Mouse (Mus musculus): ENCODE measurements around the gene Rhbg. TPM values are rescaled to one million over a fixed set of nuclear protein-coding genes. Genes with fewer than 3 reads are reported as not detected.
A peak's percentile ranks its signal among the peaks of the same experiment; 100 is the strongest.

Rhbg gene
- polyA plus RNA-seq, 1 experiment from 2014 or later: 0.48 TPM

DNA sequence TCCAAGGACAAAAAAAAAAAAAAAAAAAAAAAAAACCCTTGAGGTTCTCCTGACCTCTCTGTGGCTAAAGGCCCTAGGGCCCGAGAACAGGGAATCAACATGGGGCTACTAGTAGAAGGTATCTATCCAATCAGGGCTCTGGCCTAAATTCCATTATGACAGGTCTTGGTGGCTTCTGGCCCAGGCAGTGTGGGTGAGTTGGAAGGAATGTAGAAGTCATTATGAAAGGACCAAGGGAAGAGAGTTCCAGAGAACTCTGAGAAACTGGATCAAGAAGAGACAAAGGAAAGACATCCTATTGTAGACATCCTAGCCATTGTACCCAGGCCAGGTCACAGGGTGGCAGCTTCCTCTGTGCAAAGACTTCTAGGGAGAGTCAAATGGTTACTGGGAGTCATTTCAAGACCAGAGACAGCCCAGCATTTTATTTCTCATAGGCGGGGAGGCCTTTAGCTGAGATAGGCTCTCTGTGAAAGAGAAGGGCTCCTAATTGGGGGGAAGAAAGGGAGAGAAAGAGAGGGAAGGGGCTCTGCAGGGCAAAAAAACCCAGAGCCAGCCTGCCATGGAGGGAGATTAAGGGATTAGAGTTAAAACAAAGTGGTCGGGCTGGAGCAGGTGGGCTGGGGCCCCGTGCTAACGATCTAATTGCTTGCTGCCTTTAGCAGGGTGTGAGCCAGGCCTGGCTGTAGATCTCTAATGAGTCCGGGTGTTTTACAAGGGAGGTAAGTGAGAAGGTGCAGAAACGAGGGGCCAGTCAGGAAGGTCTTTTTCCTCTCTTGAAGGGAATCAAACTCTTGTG, 21.5 kb downstream of the Rhbg start:
- H3K27me3 ChIP-seq (ENCODE audit: control insufficient read depth, insufficient read depth, low read length): no peaks in the 10 kb centered on the region
- DNase-seq (ENCODE audit: low spot score) (no peak), ATAC-seq (ENCODE audit: low FRiP score) (no peak)
- no peak overlapping the region for H3K9ac ChIP-seq
- peak overlapping the region; percentile 93 for H3K27ac ChIP-seq
- H3K4me2 ChIP-seq (replicated peaks): no peak overlapping the region
- H3K36me3 ChIP-seq (replicated peaks; ENCODE audit: control insufficient read depth, insufficient read depth): peaks cover 26% of the 10 kb centered on the region
- peaks cover 64% of the 10 kb centered on the region for H3K4me1 ChIP-seq (replicated peaks; ENCODE audit: control insufficient read depth, insufficient read depth, low read length)
- no peaks in the 10 kb centered on the region for H3K9me3 ChIP-seq (ENCODE audit: control insufficient read depth, low read length)
- H3K4me3 ChIP-seq (replicated peaks; ENCODE audit: low read length): no peak overlapping the region
- WGBS: 23% methylated on average over 7 of the region's 7 CpGs

DNA sequence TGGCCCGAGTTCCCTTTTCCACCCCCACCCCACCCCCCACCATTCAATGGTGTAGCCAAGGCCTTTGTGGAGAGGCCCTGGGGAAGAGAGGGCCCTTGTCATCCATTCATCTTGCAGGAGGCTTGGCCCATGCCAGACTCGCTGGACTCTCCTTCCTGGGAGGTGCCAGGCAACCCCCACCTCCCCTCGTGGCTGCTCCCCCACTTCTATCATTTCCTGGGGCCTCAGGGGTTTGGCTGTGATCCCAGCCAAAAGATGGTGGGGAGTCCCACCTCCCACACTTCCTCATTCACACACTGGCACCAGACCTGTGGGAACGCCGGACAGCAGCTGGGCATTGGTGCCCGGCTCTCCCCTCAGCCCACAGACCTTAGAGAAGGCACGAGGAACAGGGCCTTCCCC, 22.2 kb downstream of the Rhbg start:
- ATAC-seq (ENCODE audit: low FRiP score): peak; percentile 78
- Histone ChIP-seq H3K27ac (peak overlapping the region; percentile 93), H3K4me3 (replicated peaks; ENCODE audit: low read length) (no peak overlapping the region), H3K9ac (0 out of 2 replicates have a peak overlapping the region, but pooled peaks have one; percentile 13), H3K4me2 (replicated peaks) (no peak overlapping the region), H3K9me3 (ENCODE audit: control insufficient read depth, low read length) (no peaks in the 10 kb centered on the region), H3K4me1 (replicated peaks; ENCODE audit: control insufficient read depth, insufficient read depth, low read length) (peaks cover 64% of the 10 kb centered on the region), H3K27me3 (ENCODE audit: control insufficient read depth, insufficient read depth, low read length) (no peaks in the 10 kb centered on the region), H3K36me3 (replicated peaks; ENCODE audit: control insufficient read depth, insufficient read depth) (peaks cover 33% of the 10 kb centered on the region)
- peak; percentile 70 for DNase-seq (ENCODE audit: low spot score)
- 24% methylated on average over 7 of the region's 7 CpGs for WGBS

DNA sequence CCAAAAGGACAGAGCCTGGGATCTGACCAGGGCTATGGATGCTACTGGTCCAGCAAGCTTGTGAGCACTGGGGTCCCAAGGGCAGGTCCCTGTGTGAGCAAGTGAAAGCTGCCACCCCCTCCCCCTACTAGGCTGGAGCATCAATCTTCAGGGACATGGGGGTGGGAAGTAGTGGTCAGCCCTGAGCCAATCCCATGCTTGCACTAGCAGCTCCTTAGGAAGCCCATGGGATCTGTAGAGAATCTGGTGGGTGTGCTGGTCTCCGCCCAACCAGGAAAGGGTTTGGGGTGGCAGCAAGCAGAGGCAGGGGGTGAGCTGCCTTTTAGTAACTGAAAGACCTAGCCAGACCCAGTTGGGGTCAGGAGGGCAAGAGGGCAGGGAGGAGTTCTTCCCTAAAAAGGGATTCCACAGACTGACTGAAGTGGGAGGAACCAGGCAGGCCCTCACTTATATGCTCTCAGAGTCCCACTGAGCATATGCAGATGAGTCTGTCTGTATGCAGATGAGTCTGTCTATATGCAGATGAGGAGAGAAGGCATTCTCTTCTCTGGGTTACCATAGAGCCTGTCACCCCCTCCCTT, 23.4 kb downstream of the Rhbg start:
- Histone ChIP-seq H3K36me3 (replicated peaks; ENCODE audit: control insufficient read depth, insufficient read depth) (peaks cover 43% of the 10 kb centered on the region), H3K9ac (0 out of 2 replicates have a peak overlapping the region, but pooled peaks have one; percentile 31), H3K27me3 (ENCODE audit: control insufficient read depth, insufficient read depth, low read length) (no peaks in the 10 kb centered on the region), H3K4me1 (replicated peaks; ENCODE audit: control insufficient read depth, insufficient read depth, low read length) (peaks cover 63% of the 10 kb centered on the region), H3K9me3 (ENCODE audit: control insufficient read depth, low read length) (no peaks in the 10 kb centered on the region), H3K27ac (peak overlapping the region; percentile 93), H3K4me3 (replicated peaks; ENCODE audit: low read length) (no peak overlapping the region), H3K4me2 (replicated peaks) (no peak overlapping the region)
- ATAC-seq (ENCODE audit: low FRiP score) (peak; percentile 77), DNase-seq (ENCODE audit: low spot score) (peak; percentile 68)
- 14% methylated on average over 1 of the region's 1 CpGs for WGBS

DNA sequence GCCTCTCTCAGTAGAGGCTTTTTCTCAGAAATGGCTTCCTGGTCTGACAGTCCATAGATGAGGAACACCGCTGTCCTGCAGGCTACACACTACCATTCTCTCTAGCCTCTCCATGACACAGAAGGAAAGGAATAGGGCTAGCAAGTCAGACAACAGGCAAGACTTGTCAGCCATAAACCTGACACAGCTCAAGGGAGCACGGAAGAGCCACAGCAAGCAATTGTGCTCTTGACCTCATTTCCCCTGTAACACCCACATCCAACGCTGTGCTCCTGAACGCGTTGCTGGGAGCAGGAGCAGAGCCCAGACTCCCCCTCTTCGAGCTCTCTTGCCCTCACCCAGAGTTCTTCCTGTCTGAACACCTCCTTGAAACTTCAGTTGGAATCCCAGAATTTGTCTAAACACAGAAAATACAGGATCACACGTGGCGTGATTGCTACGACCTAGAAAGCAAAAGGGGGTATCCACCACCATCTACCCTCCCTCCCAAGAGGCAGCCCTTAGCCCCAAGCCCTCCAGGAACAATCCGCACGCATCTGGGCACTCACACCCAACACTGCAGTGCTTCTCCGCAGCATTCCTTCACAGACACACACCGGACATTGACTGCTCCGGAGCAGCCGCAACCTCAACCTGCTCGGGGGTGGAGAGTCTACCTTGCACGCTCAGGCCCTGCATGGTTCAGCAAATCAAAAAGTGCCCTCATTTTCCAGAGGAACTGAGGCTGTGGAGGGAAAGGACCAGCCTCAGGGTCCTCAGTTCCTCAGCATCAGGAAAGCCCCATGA, 24.1 kb downstream of the Rhbg start:
- WGBS: 24% methylated on average over 17 of the region's 17 CpGs
- no peaks in the 10 kb centered on the region for H3K27me3 ChIP-seq (ENCODE audit: control insufficient read depth, insufficient read depth, low read length)
- no peak for ATAC-seq (ENCODE audit: low FRiP score)

DNA sequence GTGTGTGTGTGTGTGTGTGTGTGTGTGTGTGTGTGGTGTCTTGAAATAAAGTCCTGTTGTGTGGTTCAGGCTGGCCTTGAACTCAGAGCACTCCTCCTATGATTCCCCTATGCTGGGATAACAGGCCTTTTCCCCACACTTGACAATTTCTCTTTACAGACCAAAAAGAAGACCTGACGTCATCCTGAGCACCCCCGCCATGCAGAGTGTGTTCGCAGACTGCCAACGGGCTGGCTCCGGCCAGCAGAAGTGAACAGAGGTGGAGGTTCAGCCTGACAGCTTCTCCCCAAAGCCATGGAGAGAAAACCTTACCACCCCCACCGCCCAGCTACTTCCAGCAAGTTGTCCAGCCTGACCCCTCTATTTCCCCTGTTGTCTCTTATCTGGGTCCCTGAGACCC, 25.0 kb downstream of the Rhbg start:
- peaks cover 60% of the 10 kb centered on the region for H3K36me3 ChIP-seq (replicated peaks; ENCODE audit: control insufficient read depth, insufficient read depth)
- WGBS: 45% methylated on average over 6 of the region's 6 CpGs
- no peaks in the 10 kb centered on the region for H3K27me3 ChIP-seq (ENCODE audit: control insufficient read depth, insufficient read depth, low read length)
- no peak overlapping the region for H3K9ac ChIP-seq
- no peaks in the 10 kb centered on the region for H3K9me3 ChIP-seq (ENCODE audit: control insufficient read depth, low read length)
- ATAC-seq (ENCODE audit: low FRiP score): no peak
- peaks cover 79% of the 10 kb centered on the region for H3K4me1 ChIP-seq (replicated peaks; ENCODE audit: control insufficient read depth, insufficient read depth, low read length)
- H3K4me2 ChIP-seq (replicated peaks): no peak overlapping the region
- H3K27ac ChIP-seq: peak overlapping the region; percentile 93
- DNase-seq (ENCODE audit: low spot score): peak; percentile 30
- H3K4me3 ChIP-seq (replicated peaks; ENCODE audit: low read length): no peak overlapping the region

More for the DNA sequence above, 24.1 kb downstream of the Rhbg start:
- H3K27ac ChIP-seq: peak overlapping the region; percentile 93
- H3K4me2 ChIP-seq (replicated peaks): peak overlapping the region; percentile 9; the same call in 1 of the 2 replicates
- H3K4me1 ChIP-seq (replicated peaks; ENCODE audit: control insufficient read depth, insufficient read depth, low read length): peaks cover 70% of the 10 kb centered on the region
- H3K4me3 ChIP-seq (replicated peaks; ENCODE audit: low read length): no peak overlapping the region
- peak; percentile 40 for DNase-seq (ENCODE audit: low spot score)
- peaks cover 50% of the 10 kb centered on the region for H3K36me3 ChIP-seq (replicated peaks; ENCODE audit: control insufficient read depth, insufficient read depth)
- H3K9ac ChIP-seq: 0 out of 2 replicates have a peak overlapping the region, but pooled peaks have one; percentile 17
- H3K9me3 ChIP-seq (ENCODE audit: control insufficient read depth, low read length): no peaks in the 10 kb centered on the region

DNA sequence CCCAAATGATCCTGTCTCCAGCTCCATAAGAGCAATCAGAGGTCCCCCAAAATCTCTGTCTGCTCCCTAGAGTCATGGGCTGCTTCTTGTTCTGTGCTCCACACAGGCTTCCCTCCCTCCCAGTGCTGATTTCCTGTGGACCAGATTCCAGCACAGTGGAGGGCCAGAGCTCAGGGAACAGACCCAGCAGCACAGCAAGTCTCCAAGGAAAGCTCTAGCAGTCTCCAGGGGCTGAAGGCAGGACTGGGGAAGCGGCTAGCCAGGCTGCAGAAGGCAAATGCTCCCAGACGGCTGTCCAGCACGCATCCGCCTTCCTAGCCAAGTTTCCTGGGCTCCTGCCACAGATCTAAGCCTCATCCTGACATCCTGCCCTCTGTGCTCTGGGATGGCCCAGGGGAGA, 25.6 kb downstream of the Rhbg start:
- Histone ChIP-seq H3K9ac (peak overlapping the region; percentile 44), H3K9me3 (ENCODE audit: control insufficient read depth, low read length) (no peaks in the 10 kb centered on the region), H3K4me1 (replicated peaks; ENCODE audit: control insufficient read depth, insufficient read depth, low read length) (peaks cover 83% of the 10 kb centered on the region), H3K36me3 (replicated peaks; ENCODE audit: control insufficient read depth, insufficient read depth) (peaks cover 66% of the 10 kb centered on the region), H3K27me3 (ENCODE audit: control insufficient read depth, insufficient read depth, low read length) (no peaks in the 10 kb centered on the region), H3K27ac (peak overlapping the region; percentile 93), H3K4me3 (replicated peaks; ENCODE audit: low read length) (no peak overlapping the region), H3K4me2 (replicated peaks) (no peak overlapping the region)
- no peak for ATAC-seq (ENCODE audit: low FRiP score)
- DNase-seq (ENCODE audit: low spot score): no peak
- WGBS: 41% methylated on average over 4 of the region's 4 CpGs

DNA sequence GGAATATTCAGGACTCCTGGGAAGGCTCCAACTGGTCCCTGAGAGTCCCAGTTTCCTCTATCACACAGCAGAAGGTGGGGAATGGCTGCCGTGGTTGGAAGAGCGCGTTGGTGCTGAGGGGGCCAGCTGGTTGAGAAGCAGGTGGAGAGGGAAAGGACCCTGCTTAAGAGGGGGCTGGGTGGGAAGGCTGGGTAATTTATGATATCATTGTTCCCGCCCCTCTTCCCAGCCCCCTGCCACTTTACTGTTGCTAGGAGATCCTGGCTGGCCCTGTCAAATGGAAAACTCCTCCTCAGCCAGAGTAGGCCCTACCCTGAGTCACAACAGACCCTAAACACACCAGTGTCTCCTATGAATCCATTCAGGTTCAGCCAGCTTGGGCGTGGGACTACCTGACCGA, 26.5 kb downstream of the Rhbg start:
- ATAC-seq (ENCODE audit: low FRiP score) (no peak), DNase-seq (ENCODE audit: low spot score) (peak; percentile 67)
- H3K27me3 ChIP-seq (ENCODE audit: control insufficient read depth, insufficient read depth, low read length): no peaks in the 10 kb centered on the region
- peak overlapping the region; percentile 20; the same call in 1 of the 2 replicates for H3K4me2 ChIP-seq (replicated peaks)
- peaks cover 89% of the 10 kb centered on the region for H3K4me1 ChIP-seq (replicated peaks; ENCODE audit: control insufficient read depth, insufficient read depth, low read length)
- WGBS: 18% methylated on average over 6 of the region's 6 CpGs
- H3K36me3 ChIP-seq (replicated peaks; ENCODE audit: control insufficient read depth, insufficient read depth): peaks cover 75% of the 10 kb centered on the region
- no peaks in the 10 kb centered on the region for H3K9me3 ChIP-seq (ENCODE audit: control insufficient read depth, low read length)
- peak overlapping the region; percentile 93 for H3K27ac ChIP-seq
- no peak overlapping the region for H3K4me3 ChIP-seq (replicated peaks; ENCODE audit: low read length)
- peak overlapping the region; percentile 44 for H3K9ac ChIP-seq

DNA sequence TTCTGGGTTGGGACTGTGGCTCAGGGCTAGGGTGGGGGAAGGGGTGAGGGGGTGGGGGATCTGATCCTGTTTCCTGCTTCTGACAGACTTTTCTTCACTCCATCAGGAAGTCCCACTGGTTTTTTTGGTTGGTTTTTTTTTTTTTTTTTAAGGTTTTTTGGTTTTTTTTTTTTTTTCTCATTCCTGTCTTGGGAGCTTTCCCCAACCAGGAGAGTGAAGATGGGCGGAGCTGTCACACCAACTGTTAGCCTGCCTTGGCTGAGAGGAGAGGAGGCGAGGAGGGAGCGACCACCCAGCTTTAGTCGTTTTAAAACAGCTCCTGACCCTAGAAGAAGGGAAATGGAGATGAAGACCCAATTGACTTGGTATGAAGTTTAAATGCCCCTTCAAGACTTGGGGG, 27.2 kb downstream of the Rhbg start:
- H3K4me1 ChIP-seq (replicated peaks; ENCODE audit: control insufficient read depth, insufficient read depth, low read length): peaks cover 85% of the 10 kb centered on the region

More for the DNA sequence above, 27.2 kb downstream of the Rhbg start:
- DNase-seq (ENCODE audit: low spot score) (no peak), ATAC-seq (ENCODE audit: low FRiP score) (no peak)
- H3K9ac ChIP-seq: 0 out of 2 replicates have a peak overlapping the region, but pooled peaks have one; percentile 44
- WGBS: 30% methylated on average over 4 of the region's 4 CpGs
- H3K4me2 ChIP-seq (replicated peaks): no peak overlapping the region
- H3K36me3 ChIP-seq (replicated peaks; ENCODE audit: control insufficient read depth, insufficient read depth): peaks cover 81% of the 10 kb centered on the region
- no peak overlapping the region for H3K4me3 ChIP-seq (replicated peaks; ENCODE audit: low read length)
- no peaks in the 10 kb centered on the region for H3K27me3 ChIP-seq (ENCODE audit: control insufficient read depth, insufficient read depth, low read length)
- H3K27ac ChIP-seq: peak overlapping the region; percentile 93
- H3K9me3 ChIP-seq (ENCODE audit: control insufficient read depth, low read length): no peaks in the 10 kb centered on the region
